Mouse (Mus musculus) monocyte, adult 2 months (primary cell): ENCODE measurements at regions not wholly inside any gene's neighbourhood (a gene's known extent, or its start where the extent isn't known, plus 50 kb on each side); places are given as distances from the start of the nearest gene placed in this dataset.

Source experiments
- DNase-seq, 2 experiments: peaks; one replicate each; pipeline ENCODE4 v3.0.0; 2022; ENCODE audit warnings: low spot score in 2 of 2, low read depth in 1 of 2

DNA sequence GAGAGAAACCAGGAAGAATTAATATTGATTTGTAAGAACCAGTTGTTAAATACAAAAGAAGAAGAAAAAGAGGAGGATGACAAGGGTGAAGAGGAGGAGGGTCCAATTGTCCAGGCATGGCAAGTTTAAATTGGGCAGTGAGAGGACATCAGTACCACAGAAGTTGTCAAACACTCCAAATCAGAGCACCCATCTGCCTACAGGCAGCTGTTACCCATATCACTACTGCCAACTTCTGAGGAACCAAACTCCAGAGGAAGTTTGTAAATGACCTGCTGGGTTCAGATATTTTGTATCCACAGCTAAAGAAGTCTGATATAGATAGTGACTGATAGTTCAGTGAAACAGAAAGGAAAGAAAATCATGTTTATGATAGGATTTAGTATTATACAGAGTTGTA is 802.6 kb downstream of the Gsdmc2 start:
- DNase-seq, result no peak

DNA sequence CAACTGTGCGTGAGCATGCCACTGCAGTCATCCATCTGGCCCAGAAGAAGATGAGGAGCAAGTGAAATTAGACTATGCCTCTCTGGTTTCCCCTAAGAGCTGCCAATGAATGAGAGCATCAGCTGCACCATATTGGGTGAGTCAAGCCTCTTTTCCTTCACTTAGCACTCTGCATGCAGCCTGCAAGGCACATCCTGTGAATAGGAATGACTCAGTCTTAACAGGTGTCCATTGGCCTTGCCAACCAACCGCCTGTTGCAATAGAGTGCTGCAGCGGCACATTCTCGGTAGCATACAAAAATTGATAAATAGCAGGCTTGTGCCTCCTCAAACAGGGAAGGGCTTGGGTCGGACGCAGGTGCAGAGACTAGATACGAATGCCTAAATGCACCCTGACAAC is 808.7 kb downstream of the Gsdmc2 start:
- no peak for DNase-seq

DNA sequence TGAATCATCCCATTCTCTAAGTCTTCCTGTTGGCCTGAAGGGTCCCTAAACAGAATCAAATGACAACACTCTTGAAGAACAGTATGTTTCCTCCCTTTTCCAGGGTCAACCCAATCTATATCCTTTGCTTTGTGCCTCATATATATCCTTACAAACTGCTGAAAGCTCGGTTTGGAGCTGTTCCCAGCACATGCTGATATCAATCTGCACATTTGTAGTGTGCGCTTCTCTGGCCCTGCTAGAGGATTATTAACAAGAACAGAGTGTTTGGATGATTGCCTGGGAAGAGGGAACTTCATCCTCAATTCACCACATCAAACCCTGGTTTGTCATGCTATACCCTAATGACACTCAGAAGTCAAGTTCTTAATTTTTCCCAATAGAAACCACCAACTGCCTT is 824.2 kb downstream of the Gsdmc2 start:
- no peak for DNase-seq

- DNase-seq, result no peak
Measured at GRCm38 (mm10) chr15:63017966-63018365, 827.0 kb downstream of the Gsdmc2 start.

- no peak for DNase-seq
Measured at GRCm38 (mm10) chr15:63006471-63007228, 838.3 kb downstream of the Gsdmc2 start.

DNA sequence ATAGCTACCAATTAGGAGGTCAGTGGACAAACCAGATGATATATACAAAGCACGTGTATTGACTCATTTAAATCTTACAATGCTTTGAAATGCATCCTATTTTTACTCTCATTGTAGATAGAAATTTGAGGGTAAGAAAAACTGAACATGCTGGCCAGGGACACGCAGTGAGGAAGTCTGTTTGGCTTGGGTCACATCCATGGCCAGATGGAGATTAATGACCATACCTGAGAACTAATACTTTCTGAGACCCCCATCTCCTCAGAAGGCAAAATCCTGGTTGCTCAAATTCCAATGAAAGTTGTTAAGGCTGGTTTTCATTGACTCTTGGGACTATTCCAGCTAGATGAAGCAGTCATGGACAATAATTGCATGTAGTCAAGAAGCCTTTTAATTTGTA is 850.3 kb downstream of the Gsdmc2 start:
- DNase-seq, result no peak

- DNase-seq, result no peak
Measured at GRCm38 (mm10) chr15:62986871-62987270, 858.1 kb downstream of the Gsdmc2 start.

DNA sequence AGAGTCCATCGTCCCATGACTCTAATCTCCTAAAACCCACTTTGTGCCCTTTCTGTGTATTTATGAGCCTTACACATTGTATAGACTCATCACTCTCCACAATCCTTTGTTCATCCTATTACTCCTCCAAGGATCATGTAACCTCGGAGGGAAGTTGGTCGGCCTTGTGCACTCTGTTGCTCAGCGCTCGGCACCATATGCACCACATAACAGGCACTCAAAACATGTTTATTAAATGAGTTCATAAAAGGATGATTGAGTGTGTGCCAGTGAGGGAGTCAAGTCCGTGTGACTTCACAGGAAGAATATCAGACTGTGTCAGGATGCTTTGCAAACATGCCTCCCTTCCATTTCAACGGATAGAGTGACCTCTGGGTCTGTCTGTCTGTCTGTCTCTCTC is 858.8 kb downstream of the Gsdmc2 start:
- DNase-seq, result no peak

DNA sequence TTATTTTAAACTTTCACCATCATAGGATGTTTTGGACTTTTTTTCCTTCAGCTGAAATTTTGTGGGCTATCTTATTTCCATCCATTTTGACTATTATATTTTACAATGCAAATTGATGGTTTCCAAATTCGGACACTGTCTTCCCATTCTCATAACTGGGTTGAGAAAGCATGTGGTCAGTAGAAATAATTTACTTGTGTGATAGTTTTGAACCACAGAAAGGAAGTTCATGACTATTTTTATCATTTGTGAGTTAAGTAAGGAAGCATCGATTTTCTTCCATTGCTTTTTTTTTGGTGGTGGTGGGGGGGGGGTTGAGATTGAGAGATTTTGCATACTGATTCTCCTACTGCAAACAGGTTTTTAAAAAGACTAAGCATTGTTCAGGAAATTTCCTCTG is 874.4 kb downstream of the Gsdmc2 start:
- DNase-seq, result no peak

DNA sequence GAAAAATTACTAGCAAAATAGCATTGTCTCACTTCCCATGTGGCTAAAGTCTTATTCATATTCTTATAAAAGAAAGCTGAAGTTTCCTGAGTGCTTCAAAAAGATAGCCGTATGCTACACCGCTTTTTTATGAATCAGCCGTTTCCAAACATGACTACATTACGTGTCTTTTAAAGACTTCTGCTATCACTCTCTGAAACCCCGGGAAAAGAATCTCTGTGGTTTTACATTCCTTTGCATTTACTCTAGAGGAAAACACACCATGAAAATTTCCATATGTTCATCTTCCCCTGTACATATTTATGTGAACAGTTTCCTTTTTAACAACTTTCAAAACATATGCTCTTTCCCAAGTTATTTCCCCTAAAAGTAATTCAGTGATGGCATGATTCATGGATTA is 882.3 kb downstream of the Gsdmc2 start:
- DNase-seq, result no peak

GRCm38 (mm10) chr15:62960623-62961022 is 884.4 kb downstream of the Gsdmc2 start:
- no peak for DNase-seq

GRCm38 (mm10) chr15:62958506-62959330 is 886.3 kb downstream of the Gsdmc2 start:
- no peak for DNase-seq

DNA sequence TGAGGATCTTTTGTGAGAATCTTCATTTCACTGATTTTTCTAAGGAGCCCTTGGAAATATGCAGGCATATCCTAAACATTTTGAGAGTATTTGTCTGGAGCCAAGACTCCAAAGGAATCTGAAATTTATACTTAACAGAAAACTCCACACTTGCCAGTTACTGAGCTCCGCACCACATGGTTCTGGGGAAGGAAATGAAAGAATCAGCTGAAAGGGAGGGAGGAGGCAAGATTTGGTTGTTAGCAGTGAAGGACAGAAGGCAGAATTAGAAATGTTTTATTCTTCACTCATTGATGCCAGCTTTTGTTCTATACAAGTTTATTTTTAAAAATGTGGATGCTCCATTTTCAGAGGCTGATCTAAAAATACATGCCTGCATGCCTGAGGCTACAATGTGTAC is 890.1 kb downstream of the Gsdmc2 start:
- no peak for DNase-seq

- no peak for DNase-seq
Measured at GRCm38 (mm10) chr15:62954322-62954820, 890.6 kb downstream of the Gsdmc2 start.

GRCm38 (mm10) chr15:62953215-62953941 is 891.6 kb downstream of the Gsdmc2 start:
- no peak for DNase-seq

GRCm38 (mm10) chr15:62952487-62953214 is 892.3 kb downstream of the Gsdmc2 start:
- no peak for DNase-seq

GRCm38 (mm10) chr15:62939416-62939815 is 905.6 kb downstream of the Gsdmc2 start:
- DNase-seq, result no peak

DNA sequence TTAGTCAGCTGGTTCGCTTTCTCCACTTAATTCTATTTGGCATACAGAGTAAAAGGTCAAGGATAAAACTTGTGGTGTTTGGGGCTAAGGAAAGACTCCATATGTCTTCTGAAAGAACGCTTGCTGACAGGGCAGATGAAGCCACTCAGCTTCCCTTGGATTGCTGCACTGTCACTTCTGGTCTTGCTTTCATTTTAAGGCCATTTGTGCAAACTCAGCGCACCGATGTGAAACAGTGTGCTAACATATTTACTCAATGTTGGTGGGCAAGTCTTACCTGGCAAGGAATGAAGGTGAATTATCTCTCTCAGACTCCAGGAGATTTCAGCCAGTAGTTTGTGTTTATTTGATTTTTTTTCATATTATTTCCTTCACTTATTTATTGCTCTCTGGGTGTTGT is 907.2 kb downstream of the Gsdmc2 start:
- no peak for DNase-seq

DNA sequence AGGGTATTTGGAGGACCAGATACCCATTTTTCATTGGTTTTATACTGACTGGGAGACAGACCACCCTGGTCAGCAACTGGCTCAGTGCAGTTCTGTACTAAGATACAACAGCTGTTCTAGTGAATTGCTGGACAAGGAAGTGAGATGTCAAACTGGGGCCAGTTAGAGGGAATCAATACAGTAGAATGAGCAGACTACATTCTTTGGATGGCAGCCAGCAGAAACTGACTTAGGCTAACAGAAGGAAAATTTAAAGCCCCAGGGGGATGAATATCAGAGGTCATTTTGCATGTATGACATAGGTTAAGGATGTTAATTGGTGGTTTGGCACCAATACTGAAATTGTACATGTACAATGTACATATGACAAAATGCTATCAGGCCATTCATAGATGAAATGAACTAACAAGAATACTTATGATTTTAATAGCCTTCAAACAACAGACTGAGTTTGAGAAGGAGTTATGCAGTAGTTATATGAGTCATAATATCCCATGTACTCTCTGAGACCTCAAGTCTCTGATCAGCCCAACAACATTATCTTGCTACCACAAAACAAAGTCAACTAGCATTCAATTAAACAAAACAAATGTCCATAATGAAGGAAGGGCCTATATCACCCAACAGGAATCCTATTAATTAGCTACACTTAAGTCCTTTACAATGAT is 910.3 kb downstream of the Gsdmc2 start:
- no peak for DNase-seq

GRCm38 (mm10) chr15:62920520-62920919 is 924.5 kb downstream of the Gsdmc2 start:
- DNase-seq, result no peak
